Mouse (Mus musculus): Measurements from ENCODE around the gene Slc16a1. TPM values are rescaled to one million over a fixed set of nuclear protein-coding genes. Genes with fewer than 3 reads are reported as not detected.

Slc16a1 gene
- total RNA-seq, 2 experiments from 2014 or later: 20.9 to 42.1 TPM

DNA sequence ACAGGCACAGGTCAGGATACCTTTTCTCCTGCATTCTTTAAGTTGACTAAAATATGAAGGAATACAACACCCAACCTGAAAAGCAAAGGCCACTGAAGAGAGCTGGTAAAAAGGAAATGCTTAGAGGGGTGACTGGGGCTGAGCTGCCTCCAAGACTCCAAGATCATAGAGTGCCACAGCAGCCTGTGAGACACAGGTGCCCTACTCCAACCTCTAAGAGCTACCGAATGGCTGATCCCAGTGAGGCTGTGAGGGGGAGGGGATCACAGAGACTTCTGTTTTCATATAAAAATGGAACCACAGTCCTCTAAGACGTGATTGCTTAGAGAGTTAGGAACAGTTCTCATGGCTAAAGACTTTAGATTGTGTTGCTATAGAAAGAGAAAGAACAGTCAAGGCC, 23.3 kb upstream of the Slc16a1 start:
- no peak for DNase-seq
- intact Hi-C loops (cut with DNase I): loop anchor here (5.0 kb wide), 1 partner anchor 38 kb away; no protein-coding TSS in a partner anchor
- Histone ChIP-seq H3K27ac (peak overlapping the region; percentile 67; the same call in 1 of the 2 replicates), H3K4me3 (no peak overlapping the region)
- no peak for TF ChIP-seq CTCF (IDR thresholded peaks at IDR 0.05)

DNA sequence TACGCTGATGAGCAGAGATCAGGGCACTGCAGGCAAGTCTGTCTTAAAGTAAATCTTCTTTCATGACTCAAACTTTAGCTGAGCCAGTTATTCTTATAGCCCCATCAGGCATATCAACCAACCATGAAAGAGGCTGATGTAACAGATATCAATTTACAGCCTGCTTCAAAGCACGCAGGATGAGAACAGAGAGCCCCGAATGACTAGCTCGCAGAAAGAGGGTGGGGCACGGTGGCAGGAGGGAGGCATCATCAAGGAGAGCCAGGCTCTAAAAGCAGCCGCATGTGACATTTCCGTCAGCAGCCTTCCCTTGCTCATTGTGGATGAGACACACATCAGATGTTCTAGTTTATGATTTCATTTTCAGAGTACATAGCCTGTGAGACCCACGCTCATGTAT, 22.3 kb upstream of the Slc16a1 start:
- H3K27ac ChIP-seq: peak overlapping the region; percentile 67
- TF ChIP-seq CTCF (IDR thresholded peaks at IDR 0.05): no peak
- intact Hi-C loops (cut with DNase I): loop anchor here (5.0 kb wide), 1 partner anchor 39 kb away; no protein-coding TSS in a partner anchor
- DNase-seq: peak; percentile 50
- H3K4me3 ChIP-seq: peak overlapping the region; percentile 15

DNA sequence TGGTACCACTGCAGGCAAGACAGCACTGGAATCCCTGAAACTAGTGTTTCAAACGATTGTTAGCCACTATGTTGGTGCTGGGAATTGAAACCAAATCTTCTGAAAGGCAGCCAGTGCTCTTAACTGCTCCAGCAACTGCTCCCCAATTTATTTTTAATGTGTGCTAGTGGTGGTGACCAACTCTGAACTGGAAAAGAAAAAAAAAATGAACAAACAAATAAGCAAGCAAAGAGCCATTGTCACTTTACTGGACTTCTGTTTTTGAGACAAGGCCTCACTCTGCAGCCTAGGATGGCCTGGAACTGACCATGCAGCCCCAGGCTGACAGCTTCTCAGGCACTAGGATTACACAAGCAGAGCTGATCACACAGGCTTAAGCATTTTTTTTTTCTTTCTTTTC, 16.6 kb upstream of the Slc16a1 start:
- H3K27ac ChIP-seq: peak overlapping the region; percentile 62
- no peak for DNase-seq
- TF ChIP-seq CTCF (IDR thresholded peaks at IDR 0.05): no peak
- no peak overlapping the region for H3K4me3 ChIP-seq
- intact Hi-C loops (cut with DNase I): no loop called here

DNA sequence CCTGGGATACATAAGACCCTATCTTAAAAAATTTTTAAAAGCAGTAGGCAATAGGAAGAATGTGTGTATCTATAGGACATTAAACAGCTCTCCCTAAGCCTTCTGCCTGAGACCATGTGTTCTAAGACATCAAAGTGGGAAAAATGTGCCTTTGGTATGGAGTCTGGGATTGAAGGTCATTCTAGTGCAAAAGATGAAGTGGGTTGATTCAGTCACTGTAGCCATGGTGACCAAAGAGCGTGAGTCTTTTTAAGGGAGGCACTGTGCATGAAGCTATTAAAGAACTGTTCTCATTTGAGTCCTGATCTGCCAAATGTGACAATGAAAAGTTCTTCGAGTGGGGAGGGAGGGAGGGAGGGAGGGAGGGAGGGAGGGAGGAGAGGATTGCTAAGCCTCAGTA, 8.7 kb upstream of the Slc16a1 start:
- Histone ChIP-seq H3K4me3 (no peak overlapping the region), H3K27ac (no peak overlapping the region)
- no peak for TF ChIP-seq CTCF (IDR thresholded peaks at IDR 0.05)
- DNase-seq: no peak
- intact Hi-C loops (cut with DNase I): no loop called here

DNA sequence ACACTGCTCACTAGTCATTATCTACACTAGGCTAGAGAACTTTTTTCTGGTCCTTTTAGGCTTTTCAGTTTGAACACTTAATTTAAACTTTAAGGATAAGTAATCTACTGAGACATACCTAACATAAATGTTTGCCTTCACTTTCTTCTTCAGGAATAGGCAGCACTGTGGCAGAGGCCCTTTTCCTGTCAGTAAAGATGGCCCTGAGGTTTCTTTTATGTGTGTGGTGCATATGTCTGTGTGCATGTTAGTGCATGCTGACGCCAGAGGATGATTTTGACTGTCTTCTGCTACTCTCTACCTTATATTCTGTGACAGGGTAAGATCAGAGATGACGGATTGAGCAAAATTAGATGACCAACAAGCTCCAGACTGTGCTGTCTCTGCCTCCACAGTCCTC, 7.5 kb upstream of the Slc16a1 start:
- no peak overlapping the region for H3K4me3 ChIP-seq
- no peak for DNase-seq
- intact Hi-C loops (cut with DNase I): no loop called here
- no peak overlapping the region for H3K27ac ChIP-seq
- no peak for TF ChIP-seq CTCF (IDR thresholded peaks at IDR 0.05)

DNA sequence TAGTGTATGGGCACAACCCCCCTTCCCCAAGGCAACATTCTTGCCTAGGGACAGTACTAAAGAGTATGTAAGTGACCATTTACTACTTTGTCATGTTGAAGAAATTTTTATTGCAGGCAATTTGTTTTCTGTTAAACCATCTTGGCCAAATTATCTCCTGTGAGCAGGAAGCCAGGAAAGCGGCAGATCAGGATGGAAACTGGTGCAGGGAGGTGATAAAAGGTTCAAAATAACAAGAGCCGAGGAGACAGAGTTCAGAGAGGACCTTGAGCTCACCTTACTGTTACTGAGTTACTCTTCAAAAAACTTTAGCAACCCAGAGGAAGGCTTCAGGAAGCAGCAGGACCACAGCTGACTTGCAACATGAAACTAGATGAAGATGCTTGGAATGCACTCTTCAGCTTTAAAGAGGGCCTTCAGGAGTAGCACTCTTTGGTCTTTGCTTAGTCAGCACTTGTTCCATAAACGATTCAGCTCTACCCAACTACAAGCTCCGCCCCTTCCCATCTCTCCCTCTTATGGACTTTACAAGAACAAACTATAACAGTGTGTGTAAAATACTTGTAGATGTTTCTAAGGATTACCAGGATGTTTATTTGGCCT, 5.8 kb upstream of the Slc16a1 start:
- no peak for TF ChIP-seq CTCF (IDR thresholded peaks at IDR 0.05)
- no peak overlapping the region for H3K4me3 ChIP-seq
- no peak overlapping the region for H3K27ac ChIP-seq

DNA sequence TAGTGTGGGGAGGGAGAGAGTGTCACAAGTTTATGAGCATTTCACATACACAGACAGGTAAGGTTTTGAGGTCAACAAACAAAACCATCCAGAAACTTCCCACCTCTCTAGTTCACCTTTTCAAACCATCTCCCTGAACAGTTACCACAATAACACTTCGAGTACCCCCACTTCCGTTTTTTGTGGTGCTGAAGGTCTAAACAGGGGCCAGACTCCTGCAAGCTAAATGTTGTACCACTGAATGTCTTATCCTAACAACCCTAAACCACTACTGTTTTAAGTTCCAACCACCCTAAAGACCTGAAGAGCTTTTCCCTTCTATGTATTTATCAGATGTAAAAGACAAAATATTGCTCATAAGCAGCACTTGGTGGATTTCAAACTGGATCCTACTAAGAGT, 2.0 kb upstream of the Slc16a1 start:
- Histone ChIP-seq H3K4me3 (no peak overlapping the region), H3K27ac (no peak overlapping the region)
- DNase-seq: no peak
- TF ChIP-seq CTCF (IDR thresholded peaks at IDR 0.05): no peak
- intact Hi-C loops (cut with DNase I): loop anchor here (5.0 kb wide), 1 partner anchor 34 kb away; no protein-coding TSS in a partner anchor

More for the DNA sequence above, 5.8 kb upstream of the Slc16a1 start:
- no peak for DNase-seq
- intact Hi-C loops (cut with DNase I): no loop called here

DNA sequence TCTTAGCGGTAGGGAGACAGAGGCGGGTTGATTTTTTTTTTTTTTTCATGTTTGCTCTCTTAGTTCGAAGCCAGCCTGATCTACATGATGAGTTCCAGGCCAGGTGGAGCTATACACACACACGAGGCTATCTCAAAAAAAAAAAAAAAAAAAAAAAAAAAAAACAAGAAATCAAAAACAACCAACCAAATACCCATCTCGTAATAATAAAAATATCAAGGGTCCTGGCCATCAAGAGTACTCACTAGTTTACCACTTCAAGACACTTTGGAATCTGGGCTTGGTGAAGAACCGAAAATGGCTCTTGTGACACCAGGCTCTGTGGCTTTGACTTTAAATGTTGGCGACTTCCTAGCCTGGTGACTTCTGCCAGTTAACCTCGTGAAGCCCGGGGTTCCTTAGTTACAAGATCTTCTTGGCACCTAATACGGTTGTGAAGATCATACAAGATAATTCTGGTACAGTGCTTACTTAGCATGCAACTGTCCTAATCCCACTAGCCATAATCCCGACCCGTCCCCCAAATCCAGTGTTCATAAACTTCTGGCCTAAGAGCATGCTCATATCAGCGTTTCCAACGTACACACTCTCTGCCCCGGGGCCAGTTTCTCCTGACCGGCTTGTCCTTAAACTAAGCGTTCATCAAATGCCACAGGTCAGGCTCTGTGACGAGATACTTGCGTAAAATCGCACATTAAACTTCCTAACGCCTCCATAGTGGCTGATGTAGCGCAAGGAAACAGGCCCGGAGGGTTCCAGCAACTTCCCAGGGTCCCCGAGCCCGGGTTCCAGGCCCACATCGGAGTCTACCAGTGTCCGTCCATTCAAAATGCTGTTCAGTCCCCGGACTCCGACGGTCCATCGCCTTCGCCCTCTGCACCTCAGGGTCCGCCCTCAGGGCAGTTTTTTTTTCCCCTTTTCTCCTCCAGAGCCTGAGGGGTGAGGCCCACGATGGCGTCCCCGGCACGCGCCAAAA, 753 bp upstream of the Slc16a1 start:
- no peak for TF ChIP-seq CTCF (IDR thresholded peaks at IDR 0.05)
- Histone ChIP-seq H3K27ac (peak overlapping the region; percentile 96), H3K4me3 (peak overlapping the region; percentile 85)
- peak; percentile 36 for DNase-seq
- intact Hi-C loops (cut with DNase I): loop anchor here (2.0 to 5.0 kb wide), 2 partner anchors 35 to 95 kb away; no protein-coding TSS in a partner anchor

DNA sequence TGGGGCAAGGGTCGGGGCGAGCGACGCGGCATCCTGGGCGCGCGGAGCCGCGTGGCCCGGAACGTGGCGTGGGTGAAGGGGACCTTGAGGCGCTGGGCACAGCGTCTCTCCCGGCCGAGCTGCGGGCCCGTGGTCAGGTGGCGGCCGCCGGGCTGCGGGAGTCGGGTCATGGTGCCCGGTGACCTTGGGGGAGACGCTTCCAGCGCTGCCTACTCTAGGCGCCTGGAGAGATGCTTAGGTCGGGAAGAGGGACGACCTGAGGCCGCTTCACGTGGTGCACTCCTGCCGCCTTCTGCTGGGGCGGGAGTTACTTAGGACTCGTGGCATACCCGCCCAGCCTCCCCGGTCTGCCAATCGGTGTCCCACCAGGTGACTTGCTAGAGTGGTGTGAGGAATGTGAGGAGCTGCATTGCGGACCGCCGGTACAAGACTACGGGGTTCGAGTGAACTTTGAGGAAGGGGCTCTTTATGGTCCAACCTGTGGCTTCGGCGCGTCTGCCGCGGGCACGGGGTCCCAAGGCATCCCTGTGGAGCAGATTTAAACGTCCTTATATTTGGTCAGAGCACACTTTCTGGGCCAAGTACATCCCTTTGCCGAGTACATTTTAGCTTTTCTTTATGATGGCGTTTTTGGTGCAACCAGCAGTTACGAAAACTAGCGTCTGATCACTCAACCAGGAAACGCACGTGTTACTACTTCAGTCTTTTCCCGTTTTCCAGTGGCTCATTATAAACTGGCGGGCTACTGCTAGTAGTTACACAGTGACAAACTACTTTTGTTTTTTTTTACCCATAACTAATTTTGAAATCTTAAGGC, 672 bp downstream of the Slc16a1 start:
- peak; percentile 78 for DNase-seq
- Histone ChIP-seq H3K27ac (peak overlapping the region; percentile 96), H3K4me3 (peak overlapping the region; percentile 85)
- TF ChIP-seq CTCF (IDR thresholded peaks at IDR 0.05): no peak
- intact Hi-C loops (cut with DNase I): loop anchor here (2.0 to 5.0 kb wide), 2 partner anchors 37 to 96 kb away; no protein-coding TSS in a partner anchor

DNA sequence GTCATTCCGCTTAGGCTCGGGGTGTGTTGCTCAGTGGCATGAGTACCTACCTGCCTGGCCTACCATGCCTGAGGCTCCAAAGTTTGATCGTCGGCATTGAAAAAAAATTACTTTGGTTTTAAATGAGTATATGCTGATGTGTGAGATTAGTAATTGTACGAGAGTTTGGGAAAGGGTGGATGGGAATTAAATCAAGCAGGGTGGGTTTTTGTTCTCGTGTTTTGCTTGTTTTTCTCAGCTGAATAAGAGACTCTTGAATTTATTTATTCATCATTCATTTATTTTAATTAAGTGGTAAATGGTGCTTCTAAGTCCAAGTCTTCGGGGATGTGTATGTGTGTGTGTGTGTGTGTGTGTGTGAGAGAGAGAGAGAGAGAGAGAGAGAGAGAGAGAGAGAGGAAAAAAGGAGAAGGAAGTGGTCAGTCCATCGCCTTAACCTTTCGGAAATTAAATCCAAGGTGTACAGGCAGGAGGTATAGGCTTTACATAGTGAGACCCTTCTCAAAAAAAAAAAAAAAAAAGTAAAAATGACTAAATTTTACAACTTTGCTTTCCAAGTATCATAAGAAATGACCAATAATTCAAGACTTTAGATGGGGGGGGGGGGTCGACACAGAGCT, 1.4 kb downstream of the Slc16a1 start:
- Histone ChIP-seq H3K27ac (peak overlapping the region; percentile 96), H3K4me3 (peak overlapping the region; percentile 85)
- intact Hi-C loops (cut with DNase I): loop anchor here (2.0 to 5.0 kb wide), 2 partner anchors 38 to 97 kb away; no protein-coding TSS in a partner anchor
- no peak for TF ChIP-seq CTCF (IDR thresholded peaks at IDR 0.05)
- no peak for DNase-seq

DNA sequence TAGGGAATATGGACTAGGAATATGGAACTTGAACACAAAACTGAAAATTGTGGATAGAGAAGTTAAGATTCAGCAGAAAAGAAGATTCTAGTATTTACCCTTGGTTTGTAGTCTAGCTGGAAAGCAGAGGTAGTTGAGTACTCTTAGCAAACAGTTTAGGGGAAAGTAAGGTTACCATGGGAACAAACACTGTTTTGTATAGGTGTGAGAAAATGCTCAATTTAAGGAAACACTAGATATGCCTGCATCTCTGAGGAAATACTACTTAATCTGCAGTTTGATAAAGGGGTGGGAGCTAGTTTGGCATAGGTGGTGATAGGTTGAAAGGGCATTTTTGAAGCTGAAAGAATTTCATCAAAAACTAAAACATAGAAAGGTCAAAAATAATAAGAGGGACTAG, 2.4 kb downstream of the Slc16a1 start:
- intact Hi-C loops (cut with DNase I): no loop called here
- no peak for DNase-seq
- no peak overlapping the region; the same call in 1 of the 2 replicates for H3K27ac ChIP-seq
- H3K4me3 ChIP-seq: no peak overlapping the region
- no peak for TF ChIP-seq CTCF (IDR thresholded peaks at IDR 0.05)

DNA sequence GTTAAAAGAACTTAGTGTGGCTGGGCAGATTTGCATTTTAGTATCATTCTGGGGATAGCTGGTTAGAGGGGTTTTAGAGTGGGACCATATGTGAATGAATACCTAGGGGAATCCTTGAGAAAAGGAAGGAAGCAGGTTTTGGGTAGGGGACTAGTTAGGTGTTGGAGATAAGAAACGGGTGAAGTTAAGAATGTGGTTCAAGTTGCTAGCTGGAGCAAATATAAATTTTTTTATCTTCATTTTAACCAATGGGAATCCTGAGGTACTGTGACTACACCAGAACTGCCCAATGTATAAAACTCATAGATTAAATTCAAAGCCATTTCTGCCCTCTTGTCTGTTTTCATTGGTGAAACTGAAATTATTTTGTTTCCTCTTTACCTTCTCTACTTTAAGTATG, 2.8 kb downstream of the Slc16a1 start:
- Histone ChIP-seq H3K27ac (no peak overlapping the region), H3K4me3 (no peak overlapping the region)
- intact Hi-C loops (cut with DNase I): no loop called here
- TF ChIP-seq CTCF (IDR thresholded peaks at IDR 0.05): no peak
- no peak for DNase-seq

Measured in gastrocnemius, adult 2 months (tissue).